In genomic region chr6:125515503-125516315, GRCm38 (mm10) we compare ENCODE assay signal across 9 mouse cellular contexts. TPM values are rescaled to one million over a fixed set of nuclear protein-coding genes. Genes with fewer than 3 reads are reported as not detected.
DNase-seq lines count a peak whose midpoint lies in the region; ATAC-seq lines count a peak whose summit lies in the region.
"Had no signal": no experiment of that assay in that cellular context is flagged by ENCODE, and none has a peak within 500 bp of the region (broad histone marks: within the 10 kb centered on the region; RNA-seq: fewer than 3 reads in every experiment).

No protein-coding gene starts in this region.

- H3K36me3 ChIP-seq in midbrain, embryonic 14.5 days (ENCODE audit: control insufficient read depth, insufficient read depth, low read length): no peaks in the 10 kb centered on the region
- no peaks in the 10 kb centered on the region for H3K36me3 ChIP-seq in midbrain, embryonic 16.5 days (ENCODE audit: control insufficient read depth, insufficient read depth, low read length)
- H3K36me3 ChIP-seq in stomach, embryonic 14.5 days (ENCODE audit: control insufficient read depth, insufficient read depth, low read length): no peaks in the 10 kb centered on the region
- no peaks in the 10 kb centered on the region for H3K36me3 ChIP-seq in forebrain, embryonic 15.5 days

- no peak overlapping the region for H3K4me3 ChIP-seq in midbrain, embryonic 14.5 days (replicated peaks; ENCODE audit: low read depth, low read length)
- H3K4me3 ChIP-seq in midbrain, embryonic 16.5 days (ENCODE audit: low read depth, low read length): no peak overlapping the region
- no peak overlapping the region for H3K4me3 ChIP-seq in stomach, embryonic 14.5 days (ENCODE audit: low read depth, low read length)
- no peak overlapping the region for H3K4me3 ChIP-seq in forebrain, embryonic 15.5 days

- no peak for ATAC-seq in midbrain, embryonic 14.5 days (ENCODE audit: low FRiP score, low TSS enrichment)
- no peak for ATAC-seq in midbrain, embryonic 16.5 days
- ATAC-seq in stomach, embryonic 14.5 days (ENCODE audit: insufficient number of reproducible peaks, insufficient read depth, low FRiP score, low read depth): peak; percentile 34; the same call in 1 of the 2 replicates
- ATAC-seq in forebrain, embryonic 15.5 days (replicated peaks): no peak

- H3K4me2 ChIP-seq in midbrain, embryonic 14.5 days (ENCODE audit: low read length): no peak overlapping the region
- no peak overlapping the region for H3K4me2 ChIP-seq in midbrain, embryonic 16.5 days (ENCODE audit: low read length)
- no peak overlapping the region for H3K4me2 ChIP-seq in stomach, embryonic 14.5 days (replicated peaks; ENCODE audit: low read depth, low read length)
- no peak overlapping the region for H3K4me2 ChIP-seq in forebrain, embryonic 15.5 days (replicated peaks)
- H3K4me2 ChIP-seq: hindbrain, embryonic 14.5 days had no signal

- H3K4me1 ChIP-seq in midbrain, embryonic 14.5 days (ENCODE audit: control insufficient read depth, insufficient read depth, low read length): no peaks in the 10 kb centered on the region
- H3K4me1 ChIP-seq in midbrain, embryonic 16.5 days (ENCODE audit: control insufficient read depth, insufficient read depth, low read length): no peaks in the 10 kb centered on the region
- H3K4me1 ChIP-seq in stomach, embryonic 14.5 days (ENCODE audit: control insufficient read depth, insufficient read depth, low read length): peaks cover 5% of the 10 kb centered on the region; the same call in 1 of the 2 replicates
- no peaks in the 10 kb centered on the region for H3K4me1 ChIP-seq in forebrain, embryonic 15.5 days

- DNase-seq in midbrain, embryonic 14.5 days: peak; percentile 23
- peak; percentile 79 for DNase-seq in heart, postnatal 14 days
- peak; percentile 83 to 85 for DNase-seq in kidney, postnatal 36 days
- no peak for DNase-seq in thymus, postnatal 0 days (ENCODE audit: low spot score)
- no peak for DNase-seq in layer of hippocampus, adult 18-20 months (ENCODE audit: low spot score in 2 of 2)

- no peak overlapping the region for H3K27ac ChIP-seq in midbrain, embryonic 14.5 days (replicated peaks; ENCODE audit: low read depth, low read length)
- H3K27ac ChIP-seq in midbrain, embryonic 16.5 days (ENCODE audit: low read length): no peak overlapping the region
- H3K27ac ChIP-seq in stomach, embryonic 14.5 days (ENCODE audit: low read length): no peak overlapping the region
- no peak overlapping the region for H3K27ac ChIP-seq in forebrain, embryonic 15.5 days (replicated peaks)
- H3K27ac ChIP-seq: hindbrain, embryonic 14.5 days had no signal

- intact Hi-C loops in heart, postnatal 14 days (cut with DNase I): no loop called here

- no peaks in the 10 kb centered on the region for H3K9me3 ChIP-seq in midbrain, embryonic 14.5 days (ENCODE audit: control insufficient read depth, low read length)
- H3K9me3 ChIP-seq in midbrain, embryonic 16.5 days (replicated peaks; ENCODE audit: control insufficient read depth, low read length, poor library complexity, severe bottlenecking): no peaks in the 10 kb centered on the region
- H3K9me3 ChIP-seq in stomach, embryonic 14.5 days (ENCODE audit: control insufficient read depth, low read depth, low read length): no peaks in the 10 kb centered on the region
- H3K9me3 ChIP-seq in forebrain, embryonic 15.5 days: no peaks in the 10 kb centered on the region

- WGBS in midbrain, embryonic 14.5 days: 87% methylated on average over 11 of the region's 11 CpGs
- 88% methylated on average over 11 of the region's 11 CpGs for WGBS in midbrain, embryonic 16.5 days
- 53% methylated on average over 11 of the region's 11 CpGs for WGBS in stomach, embryonic 14.5 days
- WGBS in forebrain, embryonic 15.5 days: 85% methylated on average over 11 of the region's 11 CpGs

- no peaks in the 10 kb centered on the region for H3K27me3 ChIP-seq in midbrain, embryonic 14.5 days (ENCODE audit: control insufficient read depth, insufficient read depth, low read length)
- no peaks in the 10 kb centered on the region for H3K27me3 ChIP-seq in midbrain, embryonic 16.5 days (ENCODE audit: control insufficient read depth, insufficient read depth, low read depth, low read length)
- H3K27me3 ChIP-seq in stomach, embryonic 14.5 days (ENCODE audit: control insufficient read depth, insufficient read depth, low read length): no peaks in the 10 kb centered on the region
- H3K27me3 ChIP-seq in forebrain, embryonic 15.5 days: no peaks in the 10 kb centered on the region

- no peak overlapping the region for H3K9ac ChIP-seq in midbrain, embryonic 14.5 days (replicated peaks; ENCODE audit: low read length)
- no peak overlapping the region for H3K9ac ChIP-seq in midbrain, embryonic 16.5 days (ENCODE audit: low read depth, low read length)
- no peak overlapping the region for H3K9ac ChIP-seq in stomach, embryonic 14.5 days (replicated peaks; ENCODE audit: low read depth, low read length)
- no peak overlapping the region for H3K9ac ChIP-seq in forebrain, embryonic 15.5 days (replicated peaks)
- H3K9ac ChIP-seq: hindbrain, embryonic 14.5 days had no signal

RNA-seq across cellular contexts. Expression of gene Cd9, which starts 21.1 kb away (rescaled TPM):
- 59.8 and 66.5 TPM in 2 replicates for polyA plus RNA-seq in midbrain, embryonic 14.5 days (2014; fragmentation: Nextera tagmentation; extraction: Ambion mirVana)
- polyA plus RNA-seq in midbrain, embryonic 16.5 days (2015; fragmentation: Nextera tagmentation; extraction: Ambion mirVana): 61.7 and 88.0 TPM in 2 replicates
- total RNA-seq in heart, postnatal 14 days (2021): 10 to 100 TPM; 63.4 to 69.8 TPM
- polyA plus RNA-seq in stomach, embryonic 14.5 days (2014; fragmentation: Nextera tagmentation; extraction: Ambion mirVana): 286 and 302 TPM in 2 replicates
- polyA plus RNA-seq in thymus, postnatal 0 days (2015; fragmentation: Nextera tagmentation; extraction: Ambion mirVana): 85.6 and 85.9 TPM in 2 replicates
- 75.6 and 81.6 TPM in 2 replicates for polyA plus RNA-seq in forebrain, embryonic 15.5 days (2015; fragmentation: Nextera tagmentation; extraction: Ambion mirVana)
- 10 to 100 TPM; 52.0 to 55.1 TPM for total RNA-seq in layer of hippocampus, adult 18-20 months (2021)

RNA-seq across cellular contexts. Expression of gene Vwf, which starts 30.9 kb away (rescaled TPM):
- 3.9 and 10.0 TPM in 2 replicates for polyA plus RNA-seq in midbrain, embryonic 14.5 days (2014; fragmentation: Nextera tagmentation; extraction: Ambion mirVana)
- polyA plus RNA-seq in midbrain, embryonic 16.5 days (2015; fragmentation: Nextera tagmentation; extraction: Ambion mirVana): 8.4 and 9.8 TPM in 2 replicates
- total RNA-seq in heart, postnatal 14 days (2021): 100 to 1,000 TPM in 1 of 2 experiments, 10 to 100 TPM in 1; 88.1 to 110 TPM
- 7.5 and 9.8 TPM in 2 replicates for polyA plus RNA-seq in stomach, embryonic 14.5 days (2014; fragmentation: Nextera tagmentation; extraction: Ambion mirVana)
- 4.2 and 5.1 TPM in 2 replicates for polyA plus RNA-seq in thymus, postnatal 0 days (2015; fragmentation: Nextera tagmentation; extraction: Ambion mirVana)
- polyA plus RNA-seq in forebrain, embryonic 15.5 days (2015; fragmentation: Nextera tagmentation; extraction: Ambion mirVana): 6.5 and 8.4 TPM in 2 replicates
- 10 to 100 TPM; 12.2 to 14.2 TPM for total RNA-seq in layer of hippocampus, adult 18-20 months (2021)

Comparison
In these comparisons a context has a peak if more than half of its experiments do, and no peak if none do; other contexts are left out.
1. DNase-seq: peak in midbrain, embryonic 14.5 days (single experiment), heart, postnatal 14 days (2 of 2) and kidney, postnatal 36 days (2 of 2); none in thymus, postnatal 0 days (single experiment) and layer of hippocampus, adult 18-20 months (0 of 2).